Mouse (Mus musculus) testis, postnatal 14 days (tissue): ENCODE data around the gene Mrgpra6.

Experiments used
- DNase-seq: peaks from one replicate; pipeline ENCODE4 v3.0.0; 2021; ENCODE audit warnings: low spot score

Mrgpra6 gene

DNA sequence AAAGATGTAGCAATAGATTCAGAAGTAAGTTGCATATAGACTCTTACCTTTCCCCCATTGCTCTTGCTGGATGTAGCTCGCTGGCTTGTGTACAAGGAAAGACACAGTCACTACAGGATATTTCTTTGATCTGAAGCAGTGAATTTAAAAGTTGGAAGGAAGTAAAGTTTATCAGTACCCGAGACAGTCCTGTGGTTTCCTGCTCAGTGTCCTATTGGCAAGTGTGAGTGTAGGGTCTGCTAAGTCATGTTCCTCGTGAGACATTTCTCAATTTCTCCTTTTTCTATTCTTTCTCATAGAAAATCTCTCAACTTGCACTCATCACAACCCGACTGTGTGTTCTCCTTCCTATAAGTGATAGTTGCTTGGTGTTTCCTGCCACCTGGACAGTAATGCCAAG lies at the start of gene Mrgpra6:
Mrgpra6 (minus strand) TSS at position 91 of the 400 bp plus-strand sequence.
- no peak for DNase-seq

- DNase-seq = no peak
Measured at GRCm38 (mm10) chr7:47252770-47253169, 48.0 kb upstream of the Mrgpra6 start, which contains the start of gene Mrgpra9. Gene Mrgpra9, minus strand, starts transcription at chr7:47252848.

DNA sequence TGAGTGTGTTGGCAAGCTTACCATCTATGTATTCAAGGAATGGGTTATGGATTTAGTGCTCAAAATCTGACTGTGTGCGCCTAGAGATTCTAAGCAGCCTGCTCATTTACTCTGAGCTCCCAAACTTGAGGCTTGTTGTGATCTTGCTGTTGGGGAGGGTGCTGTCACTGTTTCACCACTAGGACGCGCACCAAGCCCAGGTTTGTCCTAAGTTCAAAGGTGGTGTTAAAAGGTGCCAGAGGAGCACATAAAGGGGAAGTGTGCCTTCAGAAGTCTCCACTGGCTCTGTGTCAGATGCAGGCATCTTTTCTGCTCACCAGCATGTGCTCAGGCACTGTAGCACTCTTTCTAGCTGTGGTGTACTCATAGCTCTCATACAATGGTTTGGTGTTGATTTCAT lies 39.9 kb upstream of the Mrgpra6 start:
- no peak for DNase-seq

- no peak for DNase-seq
Measured at GRCm38 (mm10) chr7:47195271-47195670, 9.4 kb downstream of the Mrgpra6 start.

GRCm38 (mm10) chr7:47170814-47171213 lies 33.9 kb downstream of the Mrgpra6 start:
- DNase-seq = no peak

GRCm38 (mm10) chr7:47165028-47165427 lies 39.7 kb downstream of the Mrgpra6 start:
- DNase-seq = no peak

DNA sequence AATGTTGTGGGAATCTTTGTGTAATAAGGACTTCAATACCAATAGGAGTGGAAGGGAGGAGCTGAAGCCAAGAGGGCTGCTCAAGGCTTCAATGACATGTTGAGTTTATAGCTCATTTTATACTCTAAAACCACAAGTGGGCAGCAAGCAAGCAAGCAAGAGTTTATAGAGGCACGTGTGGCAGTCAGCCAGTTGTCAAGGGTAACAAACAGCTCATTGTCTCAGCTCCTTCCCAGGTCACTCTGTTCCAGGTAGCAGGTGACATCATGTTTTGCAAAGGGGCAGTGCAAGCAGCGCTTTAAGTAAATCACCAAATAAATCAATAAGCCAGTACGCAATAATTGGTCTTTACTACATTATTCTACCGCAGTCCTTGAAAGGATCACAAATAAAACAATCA lies 41.5 kb downstream of the Mrgpra6 start:
- no peak for DNase-seq

DNA sequence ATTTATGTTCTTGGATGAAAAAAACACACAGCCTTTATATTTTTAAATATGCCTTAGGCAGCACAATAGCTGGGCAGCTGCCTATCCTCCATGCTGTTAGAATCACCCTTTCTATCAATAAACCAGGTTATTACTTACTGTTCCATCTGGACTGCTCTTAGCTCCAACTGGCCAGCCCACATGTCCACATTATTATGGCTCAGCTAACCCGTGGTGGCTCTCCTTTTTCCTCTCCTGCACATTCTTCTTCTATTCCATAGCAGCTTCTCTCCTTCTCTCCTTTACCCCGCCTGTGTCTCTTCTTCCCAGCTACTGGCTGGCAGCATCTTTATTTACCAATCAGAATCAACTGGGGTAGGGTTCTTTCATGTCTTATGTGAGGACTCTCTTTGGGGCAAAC lies 46.3 kb downstream of the Mrgpra6 start:
- DNase-seq = no peak

GRCm38 (mm10) chr7:47157743-47158142 lies 47.0 kb downstream of the Mrgpra6 start:
- no peak for DNase-seq

DNA sequence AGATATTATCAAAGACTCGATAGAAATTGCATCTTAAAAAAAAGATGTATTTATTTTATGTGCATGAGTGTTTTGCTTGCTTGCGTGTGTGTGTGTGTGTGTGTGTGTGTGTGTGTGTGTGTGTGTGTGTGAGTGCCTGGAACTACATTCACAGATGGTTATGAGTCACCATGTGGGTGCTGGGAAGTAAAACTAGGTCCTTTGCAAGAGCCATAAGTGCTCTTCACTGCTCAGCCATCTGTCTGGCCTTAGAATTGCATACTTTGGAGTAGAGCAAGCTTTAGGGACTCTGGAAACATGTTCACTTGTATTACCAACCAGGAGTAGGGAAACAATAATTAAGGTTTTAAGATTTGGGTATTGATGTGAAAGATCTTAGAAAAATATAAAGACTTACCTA lies 48.9 kb downstream of the Mrgpra6 start:
- no peak for DNase-seq

- no peak for DNase-seq
Measured at GRCm38 (mm10) chr7:47155396-47155795, 49.3 kb downstream of the Mrgpra6 start.

DNA sequence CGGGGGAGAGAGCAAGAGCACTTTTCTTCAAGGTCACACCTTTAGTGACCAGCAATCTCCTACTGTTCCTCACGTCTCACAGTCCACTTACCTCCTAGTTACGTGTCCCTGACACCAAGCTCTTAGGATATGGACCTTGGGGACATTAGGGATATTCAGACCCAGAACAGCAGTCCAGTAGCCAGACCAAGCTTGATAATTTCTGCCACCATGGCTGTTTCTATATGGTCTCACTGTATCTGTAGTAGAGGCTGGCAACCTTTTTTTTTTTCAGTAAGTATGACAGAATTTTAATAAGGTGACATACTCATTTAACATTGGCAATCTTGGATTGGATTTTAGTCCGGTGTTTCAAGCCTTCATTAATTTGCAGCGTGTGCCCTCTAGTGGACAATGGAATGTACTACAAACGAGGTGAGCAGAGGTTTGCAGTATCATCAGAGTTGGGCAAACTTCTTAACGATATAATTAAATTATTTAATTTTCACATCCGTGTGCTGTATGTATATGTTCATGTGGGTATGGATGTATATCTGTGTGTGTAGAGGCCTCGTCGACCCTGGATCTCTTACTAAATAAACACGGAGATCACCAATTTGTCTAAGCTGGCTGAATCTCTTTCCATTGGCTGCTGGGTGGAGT lies 54.2 kb downstream of the Mrgpra6 start:
- DNase-seq = no peak

- DNase-seq = no peak
Measured at GRCm38 (mm10) chr7:47148298-47148697, 56.4 kb downstream of the Mrgpra6 start.

- DNase-seq = no peak
Measured at GRCm38 (mm10) chr7:47146034-47146812, 58.5 kb downstream of the Mrgpra6 start.

- no peak for DNase-seq
Measured at GRCm38 (mm10) chr7:47144299-47144698, 60.4 kb downstream of the Mrgpra6 start.

- DNase-seq = no peak
Measured at GRCm38 (mm10) chr7:47139823-47140325, 64.8 kb downstream of the Mrgpra6 start.
